Mouse (Mus musculus) left cerebral cortex, adult 9 months (tissue): Measurements from ENCODE around the gene Mrpl52.

Experiments
- DNase-seq, 2 experiments: peaks; one replicate each; pipeline ENCODE4 v3.0.0; 2022; ENCODE audit warnings: low spot score in 2 of 2

Mrpl52 gene

DNA sequence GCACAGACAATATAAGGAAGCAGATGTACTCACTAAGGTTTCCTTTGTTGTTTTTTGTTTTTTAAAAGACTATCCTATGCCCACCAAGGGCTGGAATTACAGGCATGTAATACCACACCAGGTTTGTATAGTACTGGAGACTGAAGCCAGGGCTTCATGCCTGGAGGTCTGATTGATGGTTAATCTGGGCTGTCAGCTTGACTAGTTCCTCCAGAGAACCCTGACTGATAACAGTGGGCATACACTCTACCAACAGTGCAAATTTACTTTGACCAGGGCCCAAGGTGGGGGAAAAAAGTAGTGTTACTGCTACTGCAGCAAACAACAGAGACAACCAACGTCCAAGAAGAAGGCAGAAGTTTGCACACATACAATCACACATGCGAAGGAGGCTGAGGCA lies 44.8 kb downstream of the Mrpl52 start:
- DNase-seq = no peak

DNA sequence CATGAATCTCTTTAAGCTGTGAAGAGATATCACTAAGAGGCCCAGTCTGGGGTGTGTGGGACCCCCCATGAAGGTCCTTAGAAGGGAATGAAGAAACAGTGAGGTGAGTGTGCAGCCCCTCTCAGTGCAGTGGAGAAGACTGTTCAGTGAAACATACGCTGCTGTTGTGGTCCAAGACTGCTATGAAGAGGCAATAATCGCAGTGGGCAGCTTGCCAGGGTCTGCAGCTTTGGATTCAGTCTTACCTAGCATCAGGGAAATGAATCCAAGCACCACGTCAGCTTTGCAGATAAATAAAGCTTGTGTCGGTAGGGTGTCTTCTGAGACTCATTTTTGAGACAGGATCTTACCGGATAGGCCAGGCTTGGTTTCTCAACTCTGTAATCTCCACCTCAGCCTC lies 46.0 kb downstream of the Mrpl52 start:
- DNase-seq = no peak

DNA sequence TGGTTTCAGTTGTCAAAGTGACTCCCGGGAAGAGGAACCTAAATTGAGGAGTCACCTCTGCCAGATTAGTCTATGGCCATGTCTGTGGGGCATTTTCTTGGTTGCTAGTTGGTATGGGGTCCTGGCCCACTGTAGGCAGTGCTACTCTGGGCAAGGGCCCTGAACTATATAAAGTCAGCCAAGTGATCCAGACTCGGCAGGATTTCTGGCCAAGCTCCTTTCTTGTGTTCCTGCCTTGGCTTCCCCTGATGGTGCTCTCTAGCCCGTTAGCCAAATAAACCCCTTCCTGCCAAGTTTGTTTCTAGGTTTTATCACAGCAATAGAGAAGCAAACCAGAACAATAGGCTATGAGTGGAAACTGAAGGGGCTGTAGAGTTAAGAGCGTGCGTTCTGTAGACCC lies 48.0 kb downstream of the Mrpl52 start:
- DNase-seq = no peak

DNA sequence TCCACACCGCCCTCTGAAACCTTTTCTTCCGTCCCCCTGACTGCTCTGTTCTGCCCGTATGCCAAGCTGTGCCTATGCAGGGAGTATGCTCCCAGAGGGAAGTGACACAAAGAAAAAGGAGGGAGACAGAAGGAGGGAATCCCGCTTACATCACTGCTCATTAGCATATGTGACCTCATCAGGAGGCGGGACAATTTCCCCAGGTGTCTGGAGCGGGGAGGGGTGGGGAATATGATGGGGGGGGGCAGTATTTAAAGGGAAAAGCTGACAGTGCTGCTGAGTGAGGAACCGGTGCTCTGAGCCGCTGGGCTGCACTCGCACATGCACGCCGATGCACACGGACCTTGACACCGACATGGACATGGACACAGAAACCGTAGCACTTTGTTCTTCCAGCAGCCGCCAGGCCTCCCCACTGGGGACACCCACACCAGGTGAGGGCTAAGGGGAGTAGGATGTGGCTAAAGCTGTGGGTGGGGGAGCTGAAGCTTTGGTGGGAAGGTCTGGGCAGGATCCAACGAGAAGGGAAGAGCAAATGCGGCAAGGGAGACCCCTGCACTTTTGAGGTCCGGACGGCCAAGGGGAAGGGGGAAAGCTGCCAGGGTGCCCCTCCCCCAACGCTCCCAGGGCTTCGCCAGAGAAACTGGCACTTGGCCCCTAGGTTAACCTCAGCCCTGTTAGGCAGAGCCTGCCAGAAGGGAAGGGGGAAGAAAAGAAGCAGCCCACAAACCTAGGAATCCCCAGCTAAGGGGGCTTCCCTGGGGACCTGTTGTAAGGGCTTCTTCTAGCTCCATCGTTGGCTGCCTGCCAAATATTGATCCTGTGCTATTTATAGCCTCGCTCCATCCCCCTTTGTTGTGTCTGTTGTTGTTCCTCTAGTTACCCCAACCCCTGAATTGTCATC lies 49.5 kb downstream of the Mrpl52 start, which contains the start of gene Rem2:
Gene Rem2 (plus strand): TSS at position 160 of the 904 bp plus-strand sequence.
- peak; percentile 64 to 69 for DNase-seq

DNA sequence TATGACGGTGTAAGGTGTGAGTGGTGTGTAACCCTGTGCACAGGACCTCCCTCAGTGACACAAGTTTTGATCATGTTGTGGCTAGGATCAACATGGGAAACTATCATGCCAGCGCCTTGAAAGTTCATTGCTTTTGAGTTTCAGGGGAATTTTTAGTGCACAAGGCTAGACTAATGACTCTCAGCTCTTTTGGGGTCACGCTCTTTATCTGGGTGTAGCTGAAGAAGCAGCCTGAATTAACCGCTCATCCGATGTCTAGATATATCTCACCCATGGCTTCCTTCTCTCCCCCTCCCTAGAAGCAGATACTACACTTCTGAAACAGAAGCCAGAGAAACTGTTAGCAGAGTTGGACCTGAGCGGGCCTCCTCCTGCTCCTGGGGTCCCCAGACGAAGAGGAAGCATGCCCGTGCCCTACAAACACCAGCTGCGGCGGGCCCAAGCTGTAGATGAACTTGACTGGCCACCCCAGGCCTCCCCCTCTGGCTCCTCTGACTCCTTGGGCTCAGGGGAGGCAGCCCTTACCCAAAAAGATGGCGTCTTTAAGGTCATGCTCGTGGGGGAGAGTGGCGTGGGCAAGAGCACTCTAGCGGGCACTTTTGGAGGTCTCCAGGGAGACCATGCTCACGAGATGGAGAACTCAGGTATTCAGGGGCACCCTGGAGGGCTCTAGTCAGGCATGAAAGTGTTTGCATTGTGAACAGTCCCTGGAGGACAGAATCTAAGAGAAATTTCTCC lies 50.6 kb downstream of the Mrpl52 start:
- DNase-seq = no peak
